ENCODE assay signal across 8 mouse cellular contexts in genomic region chr2:152729013-152729635, GRCm38 (mm10). TPM values are rescaled to one million over a fixed set of nuclear protein-coding genes. Genes with fewer than 3 reads are reported as not detected.
DNase-seq lines count a peak whose midpoint lies in the region; ATAC-seq and TF ChIP-seq lines count a peak whose summit lies in the region.

No protein-coding gene starts in this region.

- no peaks in the 10 kb centered on the region for H3K9me3 ChIP-seq in hindbrain, embryonic 15.5 days
- no peaks in the 10 kb centered on the region for H3K9me3 ChIP-seq in limb, embryonic 14.5 days (ENCODE audit: control insufficient read depth, low read length)

- peak overlapping the region; percentile 66; the same call in 1 of the 2 replicates for H3K27ac ChIP-seq in hindbrain, embryonic 15.5 days (replicated peaks)
- peak overlapping the region; percentile 90 for H3K27ac ChIP-seq in limb, embryonic 14.5 days (replicated peaks; ENCODE audit: low read depth, low read length)

- peak; percentile 29 for DNase-seq in adrenal gland, adult 2 months
- no peak for DNase-seq in adrenal gland, adult (ENCODE audit: inconsistent age in 2 of 2, low spot score in 1 of 2)
- DNase-seq in ES-CJ7 (ENCODE audit: low read depth, low spot score) (peak; percentile 77), adipocyte (ENCODE audit: low spot score) (no peak)
- no peak for DNase-seq in limb, embryonic 14.5 days (ENCODE audit: low spot score)
- DNase-seq in right cerebral cortex, postnatal 4 days, result no peak
- DNase-seq in left cerebral cortex, adult 9 months (ENCODE audit: low spot score in 2 of 2), result no peak

- H3K4me1 ChIP-seq in hindbrain, embryonic 15.5 days (replicated peaks), result peaks cover 16% of the 10 kb centered on the region
- peaks cover 38% of the 10 kb centered on the region for H3K4me1 ChIP-seq in limb, embryonic 14.5 days (ENCODE audit: control insufficient read depth, insufficient read depth, low read length)

- ATAC-seq in hindbrain, embryonic 15.5 days (ENCODE audit: low FRiP score, low read depth), result no peak; the same call in 1 of the 2 replicates
- no peak for ATAC-seq in limb, embryonic 14.5 days (ENCODE audit: low FRiP score, low read depth)

- H3K27me3 ChIP-seq in hindbrain, embryonic 15.5 days, result no peaks in the 10 kb centered on the region
- no peaks in the 10 kb centered on the region for H3K27me3 ChIP-seq in limb, embryonic 14.5 days (ENCODE audit: control insufficient read depth, insufficient read depth, low read length)

- no peak overlapping the region for H3K9ac ChIP-seq in hindbrain, embryonic 15.5 days
- peak overlapping the region; percentile 21; the same call in 1 of the 2 replicates for H3K9ac ChIP-seq in limb, embryonic 14.5 days (ENCODE audit: low read depth, low read length, severe bottlenecking)

- TF ChIP-seq POLR2A in limb, embryonic 14.5 days (IDR thresholded peaks at IDR 0.05; ENCODE audit: borderline replicate concordance, extremely low read depth, insufficient read depth, insufficient read length), result no peak

- no peaks in the 10 kb centered on the region for H3K36me3 ChIP-seq in hindbrain, embryonic 15.5 days
- no peaks in the 10 kb centered on the region for H3K36me3 ChIP-seq in limb, embryonic 14.5 days (ENCODE audit: control insufficient read depth, insufficient read depth, low read length)

- WGBS in hindbrain, embryonic 15.5 days, result 65% methylated on average over 8 of the region's 8 CpGs
- WGBS in limb, embryonic 14.5 days, result 21% methylated on average over 8 of the region's 8 CpGs

- no peak overlapping the region for H3K4me3 ChIP-seq in hindbrain, embryonic 15.5 days
- H3K4me3 ChIP-seq in limb, embryonic 14.5 days (replicated peaks; ENCODE audit: low read length), result no peak overlapping the region

- no peak overlapping the region for H3K4me2 ChIP-seq in hindbrain, embryonic 15.5 days
- peak overlapping the region; percentile 28 for H3K4me2 ChIP-seq in limb, embryonic 14.5 days (replicated peaks; ENCODE audit: low read depth, low read length, severe bottlenecking)

RNA-seq across cellular contexts. Expression of gene Id1, which starts 6.9 kb away (rescaled TPM):
- 10 to 100 TPM; 41.5 to 67.3 TPM for total RNA-seq in adrenal gland, adult 2 months (2021)
- polyA plus RNA-seq in adrenal gland, adult 2 months (2012; rRNA removed), result 186 and 275 TPM in 2 replicates
- 55.3 and 57.5 TPM in 2 replicates for polyA plus RNA-seq in hindbrain, embryonic 15.5 days (2015; fragmentation: Nextera tagmentation; extraction: Ambion mirVana)
- 444 and 565 TPM in 2 replicates for polyA plus RNA-seq in limb, embryonic 14.5 days (2012; rRNA removed)
- 184 and 198 TPM in 2 replicates for polyA plus RNA-seq in limb, embryonic 14.5 days (2014; fragmentation: Nextera tagmentation; extraction: Ambion mirVana)

RNA-seq across cellular contexts. Expression of gene Cox4i2, which starts 24.8 kb away (rescaled TPM):
- 1 to 10 TPM; 1.4 to 3.4 TPM for total RNA-seq in adrenal gland, adult 2 months (2021)
- polyA plus RNA-seq in adrenal gland, adult 2 months (2012; rRNA removed), result 3.9 and 4.4 TPM in 2 replicates
- polyA plus RNA-seq in hindbrain, embryonic 15.5 days (2015; fragmentation: Nextera tagmentation; extraction: Ambion mirVana), result 6.3 TPM in 2 replicates
- polyA plus RNA-seq in limb, embryonic 14.5 days (2012; rRNA removed), result 21.7 and 23.7 TPM in 2 replicates
- 33.6 and 34.7 TPM in 2 replicates for polyA plus RNA-seq in limb, embryonic 14.5 days (2014; fragmentation: Nextera tagmentation; extraction: Ambion mirVana)

RNA-seq across cellular contexts. Expression of gene Mcts2, which starts 42.3 kb away (rescaled TPM):
- total RNA-seq in adrenal gland, adult 2 months (2021), result 10 to 100 TPM; 26.7 to 32.9 TPM
- polyA plus RNA-seq in adrenal gland, adult 2 months (2012; rRNA removed), result 1.9 and 2.3 TPM in 2 replicates
- 32.6 and 37.3 TPM in 2 replicates for polyA plus RNA-seq in hindbrain, embryonic 15.5 days (2015; fragmentation: Nextera tagmentation; extraction: Ambion mirVana)
- 11.8 and 18.6 TPM in 2 replicates for polyA plus RNA-seq in limb, embryonic 14.5 days (2012; rRNA removed)
- 26.8 and 27.2 TPM in 2 replicates for polyA plus RNA-seq in limb, embryonic 14.5 days (2014; fragmentation: Nextera tagmentation; extraction: Ambion mirVana)

RNA-seq across cellular contexts. Expression of gene H13, which starts 59.9 kb away (rescaled TPM):
- total RNA-seq in adrenal gland, adult 2 months (2021), result 100 to 1,000 TPM; 164 to 202 TPM
- 358 and 395 TPM in 2 replicates for polyA plus RNA-seq in adrenal gland, adult 2 months (2012; rRNA removed)
- polyA plus RNA-seq in hindbrain, embryonic 15.5 days (2015; fragmentation: Nextera tagmentation; extraction: Ambion mirVana), result 166 and 177 TPM in 2 replicates
- 148 and 194 TPM in 2 replicates for polyA plus RNA-seq in limb, embryonic 14.5 days (2012; rRNA removed)
- 151 and 153 TPM in 2 replicates for polyA plus RNA-seq in limb, embryonic 14.5 days (2014; fragmentation: Nextera tagmentation; extraction: Ambion mirVana)

Comparison
In these comparisons a context has a peak if more than half of its experiments do, and no peak if none do; other contexts are left out.
1. DNase-seq: peak in adrenal gland, adult 2 months (single experiment) and ES-CJ7 (single experiment); none in adrenal gland, adult (0 of 2), limb, embryonic 14.5 days (single experiment), right cerebral cortex, postnatal 4 days (single experiment), adipocyte (single experiment) and left cerebral cortex, adult 9 months (0 of 2).